Mouse (Mus musculus) erythroblast, embryonic 14.5 days (primary cell): ENCODE measurements around the gene Gm38655.

Experiments used
- GATA1 ChIP-seq: IDR thresholded peaks from 2 replicates; pipeline ENCODE4 v1.6.1; 2012; ENCODE audit warnings: low read length, inconsistent platforms, mixed read lengths
- TAL1 ChIP-seq: IDR thresholded peaks from 3 replicates; pipeline ENCODE4 v1.6.1; 2012; ENCODE audit warnings: low read length, inconsistent platforms, mixed read lengths

DNA sequence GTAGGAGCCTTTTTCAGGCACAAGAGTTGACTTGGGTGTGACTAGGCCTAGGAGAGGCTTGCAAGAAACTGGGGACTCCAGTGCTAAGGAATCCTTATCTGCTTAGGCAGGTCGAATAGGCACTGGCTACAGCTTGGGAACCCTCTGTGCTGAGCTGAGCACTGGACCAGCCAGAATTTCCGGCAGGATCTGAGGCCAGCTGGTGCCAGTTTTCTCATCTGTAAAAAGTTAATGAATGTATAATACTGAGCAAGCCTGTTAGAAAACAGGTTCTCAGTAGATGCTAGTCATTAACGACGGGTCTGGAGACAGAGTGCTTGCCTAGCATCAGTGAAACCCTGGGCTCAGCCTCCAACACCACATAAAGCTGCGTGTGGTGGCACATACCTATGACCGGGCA, 39.6 kb downstream of the Gm38655 start:
- TF ChIP-seq GATA1 = no peak
- no peak for TF ChIP-seq TAL1
